Mouse (Mus musculus) lung, embryonic 15.5 days (tissue): ENCODE results near the gene Eno4. TPM values are rescaled to one million over a fixed set of nuclear protein-coding genes. Genes with fewer than 3 reads are reported as not detected.

ENCODE experiments used
- ATAC-seq: fragments of 200-750 bp; cut with Nextera tagmentation; 2 replicates; pipeline ENCODE4 v1.8.0; 2017; ENCODE audit warnings: moderate number of reproducible peaks, borderline replicate concordance; ENCODE audit not compliant: low FRiP score, low TSS enrichment; ENCODE audit errors: extremely low read depth
- H3K27ac ChIP-seq: fragments of 300-500 bp; sonication (generic); 2 replicates; pipeline ENCODE4 v1.5.1; 2015; ENCODE audit warnings: moderate library complexity, mild to moderate bottlenecking, inconsistent platforms
- H3K27me3 ChIP-seq: fragments of 300-500 bp; sonication (generic); 2 replicates; pipeline ENCODE4 v1.6.1; 2015; ENCODE audit warnings: inconsistent platforms
- H3K36me3 ChIP-seq: fragments of 300-500 bp; sonication (generic); 2 replicates; pipeline ENCODE4 v1.6.1; 2015; ENCODE audit warnings: inconsistent platforms
- H3K4me1 ChIP-seq: fragments of 300-500 bp; sonication (generic); 2 replicates; pipeline ENCODE4 v1.6.1; 2015; ENCODE audit warnings: inconsistent platforms
- H3K4me2 ChIP-seq: fragments of 300-500 bp; sonication (generic); 2 replicates; pipeline ENCODE4 v1.6.1; 2015; ENCODE audit warnings: inconsistent platforms, mild to moderate bottlenecking, moderate library complexity
- H3K4me3 ChIP-seq: fragments of 300-500 bp; sonication (generic); 2 replicates; pipeline ENCODE4 v1.5.1; 2015; ENCODE audit warnings: mild to moderate bottlenecking, inconsistent platforms
- H3K9ac ChIP-seq: fragments of 300-500 bp; sonication (generic); 2 replicates; pipeline ENCODE4 v1.6.1; 2015; ENCODE audit warnings: inconsistent platforms
- H3K9me3 ChIP-seq: fragments of 300-500 bp; sonication (generic); 2 replicates; pipeline ENCODE4 v1.6.1; 2016; ENCODE audit warnings: inconsistent platforms
- WGBS: fragments of 180-500 bp; shearing (Covaris S2); methylation state at CpG from one replicate; pipeline ENCODE4 v1.1.7; 2015; 5-methylcytosine and 5-hydroxymethylcytosine counted together
- polyA plus RNA-seq: library from polyadenylated mRNA; unstranded; fragments of >200 nt; fragmentation: Nextera tagmentation; extraction: Ambion mirVana; gene quantifications from 2 replicates; pipeline ENCODE4 v1.2.1, GENCODE M21; 2015

The Eno4 gene
- polyA plus RNA-seq, 1 experiment from 2014 or later, result 1.4 TPM

DNA sequence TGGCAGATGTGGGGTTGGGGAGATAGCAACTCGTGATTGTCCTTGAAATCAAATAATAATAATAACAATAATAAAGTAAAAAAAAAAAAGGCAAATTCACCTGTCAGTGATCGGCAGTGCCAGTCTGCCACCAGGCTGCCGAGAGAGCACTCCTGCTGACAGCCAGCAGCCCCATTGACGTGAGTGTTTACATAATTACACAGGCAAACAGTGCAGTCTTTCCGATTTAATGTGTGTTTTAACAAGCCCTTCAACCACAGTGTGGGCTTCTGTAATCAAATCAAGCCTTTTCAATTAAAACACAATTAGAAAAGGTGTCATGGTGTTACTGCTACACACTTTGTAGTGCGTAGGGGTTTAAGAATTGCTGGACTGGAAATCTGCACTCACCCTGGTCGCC is 24.1 kb upstream of the Eno4 start:
- Histone ChIP-seq H3K36me3 (no peaks in the 10 kb centered on the region), H3K9ac (no peak overlapping the region; the same call in 1 of the 2 replicates), H3K9me3 (no peaks in the 10 kb centered on the region), H3K27ac (no peak overlapping the region), H3K4me2 (peak overlapping the region; percentile 49), H3K27me3 (peaks cover 25% of the 10 kb centered on the region), H3K4me1 (peaks cover 10% of the 10 kb centered on the region), H3K4me3 (no peak overlapping the region)
- WGBS, result 10% methylated on average over 7 of the region's 7 CpGs
- ATAC-seq, result no peak

DNA sequence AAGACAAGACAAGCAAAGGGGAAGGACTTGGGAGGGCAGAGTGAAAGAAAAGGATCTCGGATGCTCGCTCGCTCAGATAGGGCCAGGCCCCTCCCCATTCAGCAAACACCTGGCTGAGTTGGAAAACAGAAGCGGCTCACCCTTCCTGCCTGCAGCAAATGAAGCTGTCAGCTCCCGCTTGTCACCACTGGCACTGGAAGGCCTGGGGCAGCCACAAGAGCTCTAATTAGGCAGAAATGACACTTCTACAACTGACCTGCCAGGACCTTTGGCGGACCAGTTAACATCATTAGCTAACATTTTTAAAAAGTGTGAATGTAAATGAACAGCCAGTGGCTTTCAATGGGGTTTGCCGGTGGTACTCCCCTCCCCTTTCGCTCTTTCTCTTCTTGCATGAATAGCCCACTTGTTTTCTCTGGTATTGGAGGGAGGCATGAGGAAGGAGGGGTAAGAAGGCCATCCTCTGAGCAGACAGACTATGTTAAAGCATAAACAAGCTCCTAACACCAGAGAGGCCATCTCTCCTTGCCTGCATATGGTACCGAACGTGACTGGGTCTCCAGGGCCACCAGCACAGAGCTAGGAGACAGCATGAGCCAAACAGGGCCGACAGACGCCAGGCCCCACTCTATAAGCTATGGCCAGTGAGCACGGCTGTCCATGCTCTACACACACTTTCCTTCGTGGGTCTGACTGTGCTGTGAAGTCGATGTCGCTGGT is 12.0 kb upstream of the Eno4 start:
- Histone ChIP-seq H3K4me2 (no peak overlapping the region), H3K36me3 (no peaks in the 10 kb centered on the region), H3K4me1 (no peaks in the 10 kb centered on the region), H3K9me3 (no peaks in the 10 kb centered on the region), H3K27ac (no peak overlapping the region), H3K4me3 (no peak overlapping the region), H3K27me3 (peaks cover 17% of the 10 kb centered on the region), H3K9ac (no peak overlapping the region)
- WGBS, result 39% methylated on average over 16 of the region's 16 CpGs
- no peak for ATAC-seq

DNA sequence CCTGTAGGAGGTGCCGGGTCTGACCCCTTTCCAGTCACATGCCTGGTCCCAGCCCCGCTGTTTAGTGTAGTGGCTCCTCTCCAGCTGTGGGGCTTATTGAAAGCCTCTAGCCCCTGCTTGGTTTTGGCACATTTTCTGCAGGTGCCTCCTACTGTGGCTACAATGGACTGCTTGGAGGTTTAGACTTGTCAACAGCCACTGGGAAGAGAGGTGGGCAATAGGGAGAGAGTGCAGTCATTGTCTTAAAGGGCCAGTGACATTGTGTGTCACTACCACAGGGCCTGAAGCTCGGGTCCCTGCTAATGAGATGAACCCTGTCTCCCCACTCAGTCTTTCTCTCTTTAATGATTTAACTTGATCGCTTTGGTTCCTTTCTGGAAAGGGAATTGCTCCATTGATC is 10.2 kb upstream of the Eno4 start:
- 18% methylated on average over 4 of the region's 4 CpGs for WGBS
- H3K27ac ChIP-seq, result no peak overlapping the region
- H3K9me3 ChIP-seq, result no peaks in the 10 kb centered on the region
- H3K4me1 ChIP-seq, result no peaks in the 10 kb centered on the region
- H3K36me3 ChIP-seq, result no peaks in the 10 kb centered on the region
- peaks cover 17% of the 10 kb centered on the region for H3K27me3 ChIP-seq
- H3K4me3 ChIP-seq, result no peak overlapping the region
- ATAC-seq, result no peak
- no peak overlapping the region for H3K9ac ChIP-seq
- H3K4me2 ChIP-seq, result no peak overlapping the region

DNA sequence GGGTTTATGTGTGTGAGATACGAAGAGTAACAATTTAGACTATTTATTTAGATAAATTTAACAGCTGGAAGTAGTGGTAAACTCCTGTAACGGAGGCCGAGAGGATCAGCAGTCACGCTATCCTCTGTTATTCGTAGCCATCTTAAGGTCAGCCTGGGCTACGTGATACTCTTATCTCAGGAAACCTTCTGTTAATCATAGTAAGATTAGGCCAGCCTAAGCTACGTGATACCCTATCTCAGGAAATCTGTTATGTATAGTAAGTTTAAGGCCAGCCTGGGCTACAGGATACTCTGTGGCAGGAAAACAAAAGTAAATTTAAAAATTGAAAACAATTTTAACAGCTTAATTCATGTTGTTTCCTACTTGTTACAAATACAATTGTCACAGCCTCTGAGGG is 2.7 kb downstream of the Eno4 start:
- WGBS, result 76% methylated on average over 7 of the region's 7 CpGs
- no peaks in the 10 kb centered on the region for H3K9me3 ChIP-seq
- H3K9ac ChIP-seq, result no peak overlapping the region
- no peak overlapping the region for H3K4me2 ChIP-seq
- H3K27ac ChIP-seq, result no peak overlapping the region
- no peak overlapping the region for H3K4me3 ChIP-seq
- ATAC-seq, result no peak
- H3K27me3 ChIP-seq, result no peaks in the 10 kb centered on the region; the same call in 1 of the 2 replicates
- no peaks in the 10 kb centered on the region for H3K36me3 ChIP-seq
- H3K4me1 ChIP-seq, result peaks cover 11% of the 10 kb centered on the region

DNA sequence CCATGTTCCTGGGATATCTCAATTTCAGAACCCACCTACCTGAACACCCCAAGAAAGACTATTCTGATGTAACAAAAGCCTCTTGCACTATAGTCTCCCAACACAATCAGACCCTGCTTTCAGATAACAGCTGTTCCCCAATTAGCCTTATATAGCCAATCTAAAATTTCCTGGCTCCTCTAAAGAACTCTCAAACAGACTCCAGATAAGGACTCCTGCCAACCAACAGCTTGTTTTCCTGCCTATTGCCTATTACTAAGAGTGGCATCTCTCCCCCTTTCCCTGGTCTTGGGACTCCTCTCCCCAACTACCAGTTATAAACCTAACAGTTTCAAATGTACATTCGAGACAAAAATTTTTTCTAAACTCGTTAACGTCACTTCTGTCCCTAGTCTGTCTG is 8.3 kb downstream of the Eno4 start:
- H3K27ac ChIP-seq, result no peak overlapping the region
- peaks cover 22% of the 10 kb centered on the region; the same call in 1 of the 2 replicates for H3K27me3 ChIP-seq
- no peaks in the 10 kb centered on the region for H3K9me3 ChIP-seq
- H3K4me2 ChIP-seq, result no peak overlapping the region
- H3K4me1 ChIP-seq, result no peaks in the 10 kb centered on the region
- 79% methylated on average over 3 of the region's 3 CpGs for WGBS
- no peak overlapping the region for H3K9ac ChIP-seq
- ATAC-seq, result no peak
- no peak overlapping the region for H3K4me3 ChIP-seq
- H3K36me3 ChIP-seq, result no peaks in the 10 kb centered on the region

DNA sequence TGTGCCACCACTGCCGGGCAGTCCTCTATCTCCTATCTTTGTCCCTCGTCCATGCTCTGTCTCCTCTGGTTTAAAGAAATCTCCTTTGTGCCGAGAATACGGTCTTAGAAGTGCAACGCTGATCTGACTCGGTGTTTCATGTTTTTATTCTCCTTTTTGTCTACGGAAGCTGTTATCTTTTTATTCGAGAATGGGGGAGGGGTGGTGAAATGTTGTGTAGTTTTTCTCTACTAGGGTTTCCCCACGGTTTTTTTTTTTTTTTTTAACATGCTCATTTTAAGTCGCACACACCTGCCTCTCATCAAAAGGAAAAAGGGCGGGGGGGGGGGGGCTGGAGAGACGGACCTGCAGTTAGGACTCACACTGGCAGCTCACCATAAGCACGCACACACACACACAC is 9.0 kb downstream of the Eno4 start:
- H3K36me3 ChIP-seq, result no peaks in the 10 kb centered on the region
- ATAC-seq, result no peak
- H3K4me1 ChIP-seq, result no peaks in the 10 kb centered on the region
- H3K27me3 ChIP-seq, result peaks cover 22% of the 10 kb centered on the region; the same call in 1 of the 2 replicates
- no peak overlapping the region for H3K4me3 ChIP-seq
- 59% methylated on average over 12 of the region's 13 CpGs for WGBS
- H3K27ac ChIP-seq, result no peak overlapping the region
- H3K4me2 ChIP-seq, result no peak overlapping the region
- no peaks in the 10 kb centered on the region for H3K9me3 ChIP-seq
- H3K9ac ChIP-seq, result no peak overlapping the region

DNA sequence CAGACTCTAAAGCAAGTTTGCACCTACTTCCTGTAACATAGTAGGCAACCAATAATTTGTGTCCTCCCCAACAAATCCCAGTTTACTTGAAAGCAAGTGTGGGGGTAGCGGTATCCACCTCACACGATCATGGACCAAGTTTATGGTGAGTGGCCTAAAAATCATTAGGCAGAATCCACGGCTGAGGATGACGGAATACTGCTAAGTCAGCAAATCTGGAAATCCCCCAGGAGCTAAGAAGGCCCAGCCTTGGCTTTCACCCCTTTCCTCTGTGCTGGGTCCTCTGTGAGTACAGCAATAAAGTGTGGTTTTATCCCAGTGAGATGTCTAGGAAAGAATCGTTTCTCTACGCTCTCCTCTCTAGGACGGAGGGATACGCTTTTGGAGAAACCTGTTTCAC is 11.6 kb downstream of the Eno4 start:
- no peak overlapping the region for H3K27ac ChIP-seq
- no peak overlapping the region for H3K4me3 ChIP-seq
- H3K36me3 ChIP-seq, result no peaks in the 10 kb centered on the region
- peaks cover 22% of the 10 kb centered on the region; the same call in 1 of the 2 replicates for H3K27me3 ChIP-seq
- 86% methylated on average over 8 of the region's 8 CpGs for WGBS
- ATAC-seq, result no peak
- no peak overlapping the region for H3K4me2 ChIP-seq
- no peaks in the 10 kb centered on the region for H3K4me1 ChIP-seq
- H3K9me3 ChIP-seq, result no peaks in the 10 kb centered on the region
- no peak overlapping the region for H3K9ac ChIP-seq

DNA sequence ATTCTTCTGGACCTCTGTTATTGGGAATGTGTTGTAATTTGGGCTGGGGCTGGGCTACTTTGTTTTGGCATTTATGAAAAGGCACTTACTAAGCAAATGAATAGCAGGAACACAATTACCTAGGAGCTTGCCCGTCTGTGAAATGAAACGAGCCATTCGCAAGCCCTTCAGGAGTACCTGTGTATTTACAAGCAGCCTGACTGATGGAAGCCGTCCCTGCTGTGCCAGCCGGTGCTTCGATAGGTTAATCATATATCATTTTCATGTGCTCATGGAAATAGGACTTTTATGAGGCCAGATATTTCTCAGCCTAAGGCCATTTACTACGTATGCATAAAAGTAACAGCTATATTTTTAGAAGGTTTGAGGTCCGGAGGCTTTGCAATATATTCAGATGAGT is 19.8 kb downstream of the Eno4 start:
- Histone ChIP-seq H3K36me3 (no peaks in the 10 kb centered on the region), H3K4me1 (no peaks in the 10 kb centered on the region), H3K4me3 (no peak overlapping the region), H3K27ac (no peak overlapping the region), H3K27me3 (peaks cover 10% of the 10 kb centered on the region), H3K4me2 (no peak overlapping the region), H3K9ac (no peak overlapping the region), H3K9me3 (no peaks in the 10 kb centered on the region)
- WGBS, result 72% methylated on average over 8 of the region's 8 CpGs
- ATAC-seq, result no peak

DNA sequence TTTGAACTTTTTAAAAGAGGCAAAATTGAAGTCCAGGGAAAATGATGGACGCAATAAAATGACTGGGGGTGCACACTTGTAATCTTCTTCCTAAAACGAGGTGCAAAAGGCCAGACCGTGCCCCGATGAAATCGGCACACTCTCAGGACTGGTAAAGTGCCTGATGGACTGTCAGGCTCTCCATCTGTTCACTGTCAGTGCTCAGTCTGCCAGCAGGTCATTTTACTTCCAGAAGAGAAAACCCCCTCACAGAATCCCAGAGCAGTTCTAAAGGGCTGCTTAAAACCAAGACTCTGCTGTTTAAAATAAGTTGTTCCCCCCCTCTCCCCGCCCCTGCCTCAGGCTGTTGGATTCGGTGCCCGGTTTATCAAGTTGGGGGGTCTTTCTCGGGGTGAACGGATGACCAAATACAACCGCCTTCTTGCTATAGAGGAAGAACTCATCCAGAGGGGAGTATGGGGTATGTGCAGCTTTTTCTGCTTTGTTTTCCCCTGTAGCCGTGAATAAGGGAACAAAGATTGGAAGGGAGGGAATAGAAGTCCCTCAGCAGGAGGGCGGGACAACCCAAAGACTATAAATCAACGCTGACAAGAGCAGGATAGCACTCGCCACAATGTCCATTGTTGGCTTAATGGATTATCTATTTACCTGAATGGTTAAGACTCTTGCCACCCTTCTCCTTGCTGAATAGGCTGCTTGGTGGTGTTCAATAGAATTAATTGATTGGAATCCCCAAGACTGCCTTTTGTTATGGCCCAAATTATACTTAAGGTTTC is 25.7 kb downstream of the Eno4 start:
- Histone ChIP-seq H3K9me3 (no peaks in the 10 kb centered on the region), H3K4me1 (no peaks in the 10 kb centered on the region), H3K9ac (no peak overlapping the region), H3K36me3 (no peaks in the 10 kb centered on the region), H3K4me3 (no peak overlapping the region), H3K27ac (no peak overlapping the region), H3K27me3 (peaks cover 7% of the 10 kb centered on the region; the same call in 1 of the 2 replicates), H3K4me2 (no peak overlapping the region)
- ATAC-seq, result no peak
- WGBS, result 19% methylated on average over 15 of the region's 15 CpGs

DNA sequence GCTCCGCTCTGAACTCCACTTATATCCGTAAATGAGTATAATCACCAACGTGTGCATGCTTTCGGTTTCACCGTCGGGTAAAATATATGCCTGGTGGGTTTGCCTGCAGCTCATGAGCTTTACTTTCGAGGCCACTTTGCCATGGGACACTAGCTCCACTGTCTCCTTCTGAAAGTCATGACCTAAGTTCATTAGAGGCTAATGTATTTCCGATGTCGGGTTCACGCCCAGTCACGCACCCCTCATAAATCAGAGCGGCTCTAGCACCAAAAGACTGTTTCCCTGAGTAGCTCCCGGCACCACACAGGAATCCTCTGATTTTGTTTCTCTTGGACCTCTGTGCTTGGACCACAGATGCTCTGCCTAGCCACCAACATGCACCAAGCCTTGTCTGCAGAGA is 27.6 kb downstream of the Eno4 start:
- 63% methylated on average over 13 of the region's 13 CpGs for WGBS
- Histone ChIP-seq H3K4me2 (no peak overlapping the region), H3K27ac (no peak overlapping the region), H3K4me3 (no peak overlapping the region), H3K36me3 (no peaks in the 10 kb centered on the region), H3K27me3 (peaks cover 7% of the 10 kb centered on the region; the same call in 1 of the 2 replicates), H3K9ac (no peak overlapping the region), H3K9me3 (no peaks in the 10 kb centered on the region), H3K4me1 (no peaks in the 10 kb centered on the region)
- no peak for ATAC-seq

DNA sequence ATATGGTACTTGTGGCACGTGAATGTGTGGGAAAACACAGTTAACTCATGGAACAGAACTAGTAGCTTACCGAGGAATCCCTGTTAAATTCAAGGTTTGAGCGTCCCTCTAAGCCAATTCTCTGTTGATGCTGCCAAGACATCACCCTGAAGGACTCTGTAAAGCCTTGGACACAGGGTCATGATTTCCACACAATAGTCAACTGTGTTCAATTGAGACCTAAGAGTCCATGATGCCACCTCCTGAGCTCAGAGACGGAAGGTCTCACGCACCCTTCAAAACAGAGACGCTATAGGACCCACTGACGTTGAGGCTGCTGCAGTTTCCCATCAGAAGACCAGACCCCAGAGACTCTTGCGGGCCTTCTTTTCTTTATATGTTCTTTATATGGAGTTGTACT is 30.9 kb downstream of the Eno4 start:
- Histone ChIP-seq H3K9me3 (no peaks in the 10 kb centered on the region), H3K9ac (no peak overlapping the region), H3K27ac (no peak overlapping the region), H3K4me3 (no peak overlapping the region), H3K36me3 (no peaks in the 10 kb centered on the region), H3K27me3 (no peaks in the 10 kb centered on the region), H3K4me1 (no peaks in the 10 kb centered on the region), H3K4me2 (no peak overlapping the region)
- WGBS, result 87% methylated on average over 8 of the region's 8 CpGs
- ATAC-seq, result no peak

DNA sequence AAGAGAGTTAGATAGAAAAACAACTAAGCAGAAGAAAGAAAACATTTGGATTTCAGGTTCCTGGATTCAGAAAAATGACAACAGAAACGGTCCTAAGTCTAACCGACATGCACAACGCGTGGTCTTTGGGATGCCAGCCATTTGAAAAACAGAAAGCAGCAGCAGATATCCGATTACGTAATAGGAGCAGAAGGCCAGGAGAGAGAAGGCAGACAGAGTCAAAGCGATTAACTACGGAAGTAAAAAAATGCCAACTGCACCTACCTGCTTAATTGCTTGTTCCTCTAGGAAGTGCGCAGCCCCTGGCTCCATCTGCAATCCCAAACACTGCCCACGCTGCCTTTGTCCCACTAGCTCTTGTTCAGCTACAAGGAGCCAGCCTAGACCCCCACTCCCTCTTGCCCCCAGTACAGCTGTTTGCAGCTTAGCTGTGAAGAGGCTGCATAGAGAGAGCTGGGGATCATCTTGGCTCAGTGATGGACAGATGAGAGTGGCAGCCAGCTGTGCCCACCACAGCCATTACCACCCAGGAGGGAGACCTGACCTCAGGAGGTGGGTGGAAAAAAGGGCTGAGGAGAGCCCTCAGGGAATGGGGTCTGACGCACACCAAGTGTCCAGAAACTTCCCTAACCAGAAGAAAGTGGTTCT is 32.1 kb downstream of the Eno4 start:
- Histone ChIP-seq H3K27me3 (no peaks in the 10 kb centered on the region), H3K36me3 (no peaks in the 10 kb centered on the region), H3K4me2 (no peak overlapping the region), H3K4me1 (no peaks in the 10 kb centered on the region), H3K9me3 (no peaks in the 10 kb centered on the region), H3K9ac (no peak overlapping the region), H3K4me3 (no peak overlapping the region), H3K27ac (no peak overlapping the region)
- WGBS, result 83% methylated on average over 11 of the region's 11 CpGs
- ATAC-seq, result no peak
